8 mouse cellular contexts compared by ENCODE assay signal in genomic region chr1:125435018-125435368, GRCm38 (mm10). TPM values are rescaled to one million over a fixed set of nuclear protein-coding genes. Genes with fewer than 3 reads are reported as not detected.
A peak's percentile ranks its signal among the peaks of the same experiment; 100 is the strongest.
DNase-seq lines count a peak whose midpoint lies in the region; ATAC-seq and TF ChIP-seq lines count a peak whose summit lies in the region.

No protein-coding gene starts in this region.

- TF ChIP-seq EP300 in liver, postnatal 0 days (IDR thresholded peaks at IDR 0.05; ENCODE audit: low read depth), result no peak

- peak overlapping the region; percentile 72 to 92 for H3K4me3 ChIP-seq in heart, embryonic 14.5 days (ENCODE audit: control insufficient read depth in 1 of 2, insufficient read depth in 1 of 2, low read depth in 1 of 2, low read length in 2 of 2)
- peak overlapping the region; percentile 83 for H3K4me3 ChIP-seq in G1E (ENCODE audit: low read depth, low read length)
- H3K4me3 ChIP-seq in forebrain, embryonic 15.5 days, result peak overlapping the region; percentile 91
- peak overlapping the region; percentile 97 for H3K4me3 ChIP-seq in liver, postnatal 0 days (ENCODE audit: low read depth, low read length)

- WGBS in heart, embryonic 14.5 days, result 1% methylated on average over 14 of the region's 23 CpGs
- WGBS in forebrain, embryonic 15.5 days, result under 1% methylated on average over 22 of the region's 23 CpGs
- 2% methylated on average over 18 of the region's 23 CpGs for WGBS in liver, postnatal 0 days (ENCODE audit: insufficient replicate concordance)

- H3K4me2 ChIP-seq in heart, embryonic 14.5 days (ENCODE audit: low read length), result peak overlapping the region; percentile 79
- H3K4me2 ChIP-seq in forebrain, embryonic 15.5 days (replicated peaks), result peak overlapping the region; percentile 64
- peak overlapping the region; percentile 82 for H3K4me2 ChIP-seq in liver, postnatal 0 days (ENCODE audit: low read depth, low read length)

- no peaks in the 10 kb centered on the region for H3K36me3 ChIP-seq in heart, embryonic 14.5 days (ENCODE audit: control insufficient read depth, insufficient read depth, low read length)
- H3K36me3 ChIP-seq in G1E (replicated peaks), result peaks cover 11% of the 10 kb centered on the region
- no peaks in the 10 kb centered on the region for H3K36me3 ChIP-seq in forebrain, embryonic 15.5 days
- 0 out of 2 replicates have a peak, but pooled peaks cover 2% of the 10 kb centered on the region for H3K36me3 ChIP-seq in liver, postnatal 0 days (replicated peaks; ENCODE audit: insufficient read depth, low read length)

- H3K9ac ChIP-seq in heart, embryonic 14.5 days (ENCODE audit: low read length), result peak overlapping the region; percentile 92
- H3K9ac ChIP-seq in forebrain, embryonic 15.5 days (replicated peaks), result peak overlapping the region; percentile 97
- peak overlapping the region; percentile 95 for H3K9ac ChIP-seq in liver, postnatal 0 days (replicated peaks)

- peaks cover 5 to 32% of the 10 kb centered on the region in 2 experiments; a peak in 3 of 4 replicates for H3K4me1 ChIP-seq in heart, embryonic 14.5 days (ENCODE audit: control insufficient read depth in 2 of 2, insufficient read depth in 2 of 2, low read length in 2 of 2)
- H3K4me1 ChIP-seq in G1E (ENCODE audit: insufficient read depth, low read depth, low read length), result peaks cover 59% of the 10 kb centered on the region
- peaks cover 31% of the 10 kb centered on the region for H3K4me1 ChIP-seq in forebrain, embryonic 15.5 days
- H3K4me1 ChIP-seq in liver, postnatal 0 days (ENCODE audit: insufficient read depth), result peaks cover 34% of the 10 kb centered on the region

- intact Hi-C loops in heart, postnatal 14 days (cut with DNase I), result loop anchor here (2.0 kb wide), 1 partner anchor 126 kb away; the partner anchor contains the start of gene Slc35f5

- H3K27ac ChIP-seq in heart, embryonic 14.5 days (replicated peaks in 1 of 2; ENCODE audit: control insufficient read depth in 1 of 2, insufficient read depth in 1 of 2, low read depth in 2 of 2, low read length in 2 of 2), result peak overlapping the region; percentile 99
- peak overlapping the region; percentile 94 for H3K27ac ChIP-seq in forebrain, embryonic 15.5 days (replicated peaks)
- H3K27ac ChIP-seq in liver, postnatal 0 days (ENCODE audit: low read depth), result peak overlapping the region; percentile 99

- H3K27me3 ChIP-seq in heart, embryonic 14.5 days (ENCODE audit: control insufficient read depth, insufficient read depth, low read length), result no peaks in the 10 kb centered on the region
- no peaks in the 10 kb centered on the region for H3K27me3 ChIP-seq in G1E (ENCODE audit: insufficient read depth, low read length)
- H3K27me3 ChIP-seq in forebrain, embryonic 15.5 days, result 0 out of 2 replicates have a peak, but pooled peaks cover 2% of the 10 kb centered on the region
- no peaks in the 10 kb centered on the region for H3K27me3 ChIP-seq in liver, postnatal 0 days (ENCODE audit: insufficient read depth, low read length)

- peak; percentile 28; the same call in 1 of the 2 replicates for ATAC-seq in heart, embryonic 14.5 days (ENCODE audit: insufficient number of reproducible peaks, insufficient read depth, low FRiP score, low read depth)
- ATAC-seq in G1E (ENCODE audit: extremely low read depth, insufficient number of reproducible peaks, low FRiP score, poor library complexity, severe bottlenecking), result no peak
- no peak; the same call in 1 of the 2 replicates for ATAC-seq in forebrain, embryonic 15.5 days (replicated peaks)
- peak; percentile 14 for ATAC-seq in liver, postnatal 0 days

- no peak for TF ChIP-seq CTCF in G1E (IDR thresholded peaks at IDR 0.05; ENCODE audit: low read depth, low read length)
- no peak for TF ChIP-seq CTCF in liver, postnatal 0 days (IDR thresholded peaks at IDR 0.05; ENCODE audit: low read depth)

- H3K9me3 ChIP-seq in heart, embryonic 14.5 days (ENCODE audit: control insufficient read depth, low read length), result no peaks in the 10 kb centered on the region
- no peaks in the 10 kb centered on the region for H3K9me3 ChIP-seq in G1E (replicated peaks)
- H3K9me3 ChIP-seq in forebrain, embryonic 15.5 days, result no peaks in the 10 kb centered on the region
- no peaks in the 10 kb centered on the region for H3K9me3 ChIP-seq in liver, postnatal 0 days (ENCODE audit: low read length)

- no peak for DNase-seq in heart, postnatal 14 days
- peak; percentile 53 for DNase-seq in G1E (ENCODE audit: low spot score)
- DNase-seq in liver, postnatal 0 days, result no peak
- DNase-seq in adrenal gland, adult 2 months, result no peak
- no peak for DNase-seq in yolk sac, embryonic 10.5 days (ENCODE audit: low spot score)
- no peak for DNase-seq in spleen, postnatal 36 days (ENCODE audit: low spot score in 2 of 2)

RNA-seq across cellular contexts. Expression of gene Actr3, which starts 0.5 kb away (rescaled TPM):
- 304 and 317 TPM in 2 replicates for polyA plus RNA-seq in heart, embryonic 14.5 days (2014; fragmentation: Nextera tagmentation; extraction: Ambion mirVana)
- total RNA-seq in heart, postnatal 14 days (2021), result 100 to 1,000 TPM; 150 to 185 TPM
- total RNA-seq in G1E (2014; fragmentation: Nextera tagmentation) (569 and 654 TPM in 2 replicates), G1E (2017) (682 and 756 TPM in 2 replicates)
- 444 and 504 TPM in 2 replicates for polyA plus RNA-seq in G1E (2012)
- 245 and 250 TPM in 2 replicates for polyA plus RNA-seq in forebrain, embryonic 15.5 days (2015; fragmentation: Nextera tagmentation; extraction: Ambion mirVana)
- 116 and 129 TPM in 2 replicates for polyA plus RNA-seq in liver, postnatal 0 days (2015; fragmentation: Nextera tagmentation; extraction: Ambion mirVana)
- 100 to 1,000 TPM; 170 to 187 TPM for total RNA-seq in adrenal gland, adult 2 months (2021)
- polyA plus RNA-seq in adrenal gland, adult 2 months (2012; rRNA removed), result 19.3 and 22.8 TPM in 2 replicates

Comparison
In these comparisons a context has a peak if more than half of its experiments do, and no peak if none do; other contexts are left out.
1. ATAC-seq: peak in heart, embryonic 14.5 days (single experiment) and liver, postnatal 0 days (single experiment); none in G1E (single experiment) and forebrain, embryonic 15.5 days (single experiment).
2. Peak in every context shown above with its lines, with median percentiles within 50 percentile points of each other: H3K27ac ChIP-seq, H3K4me2 ChIP-seq, H3K4me3 ChIP-seq and H3K9ac ChIP-seq.